Mouse (Mus musculus) bone marrow, adult 2 months (tissue): ENCODE results near the gene Wrnip1. TPM values are rescaled to one million over a fixed set of nuclear protein-coding genes. Genes with fewer than 3 reads are reported as not detected.

ENCODE experiments used
- H3K27ac ChIP-seq: fragments of 200-500 bp; 2 replicates; pipeline ENCODE4 v1.5.1; 2012; ENCODE audit warnings: low read depth, mild to moderate bottlenecking, control low read depth, inconsistent platforms, low read length; ENCODE audit not compliant: control insufficient read depth, poor library complexity, insufficient read depth
- H3K4me1 ChIP-seq: fragments of 200-500 bp; 2 replicates; pipeline ENCODE4 v1.6.1; 2011; ENCODE audit warnings: low read length; ENCODE audit not compliant: control insufficient read depth, insufficient read depth
- H3K4me3 ChIP-seq: fragments of 200-500 bp; replicated peaks from 2 replicates; pipeline ENCODE3; 2011; ENCODE audit warnings: mild to moderate bottlenecking, low read depth, low read length, control low read depth; ENCODE audit not compliant: control insufficient read depth
- CTCF ChIP-seq: fragments of 200-500 bp; IDR thresholded peaks from 2 replicates; pipeline ENCODE4 v1.5.1; 2011; ENCODE audit warnings: low read length, control low read depth; ENCODE audit not compliant: control insufficient read depth, insufficient read depth
- POLR2A ChIP-seq: fragments of 200-500 bp; IDR thresholded peaks from 2 replicates; pipeline ENCODE4 v1.6.1; 2011; ENCODE audit warnings: low read depth, mild to moderate bottlenecking, control low read depth, low read length, borderline replicate concordance; ENCODE audit not compliant: control insufficient read depth
- WGBS: fragments of 180-500 bp; shearing (Covaris S2); methylation state at CpG from one replicate; pipeline ENCODE4 v1.1.7; 2018; 5-methylcytosine and 5-hydroxymethylcytosine counted together
- polyA plus RNA-seq: library from polyadenylated mRNA; stranded (reverse); fragments of >200 nt; gene quantifications from 2 replicates; pipeline ENCODE4 v1.2.4, GENCODE M21; 2011; ENCODE audit warnings: low replicate concordance; ENCODE audit not compliant: missing spikeins, insufficient read depth, insufficient read length

Gene Wrnip1
- polyA plus RNA-seq, 1 experiment: 9.0 TPM

DNA sequence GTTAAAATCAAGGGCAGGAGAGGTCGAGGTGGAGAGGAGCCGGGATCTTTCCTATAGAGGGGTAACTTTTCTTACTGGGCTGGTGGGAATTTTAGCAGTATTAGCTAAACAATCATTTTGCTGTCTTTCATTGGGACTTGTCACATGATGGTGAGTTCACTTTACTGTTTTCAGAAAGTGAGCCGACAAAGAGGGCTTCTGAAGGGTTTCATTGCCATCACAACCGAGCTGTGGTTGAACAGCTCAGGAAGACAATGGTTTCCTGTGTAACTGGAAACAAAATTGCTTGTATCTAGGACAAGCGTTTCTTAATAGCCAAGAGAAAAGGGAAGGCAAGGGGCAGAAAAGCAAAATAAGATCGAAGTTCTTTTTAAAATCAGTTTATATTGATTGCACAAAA is 31.4 kb downstream of the Wrnip1 start:
- H3K4me1 ChIP-seq: peaks cover 6% of the 10 kb centered on the region
- peak overlapping the region; percentile 13; the same call in 1 of the 2 replicates for H3K27ac ChIP-seq
- no peak overlapping the region for H3K4me3 ChIP-seq
- WGBS: 7% methylated on average over 6 of the region's 6 CpGs
- TF ChIP-seq CTCF (no peak), POLR2A (no peak)

DNA sequence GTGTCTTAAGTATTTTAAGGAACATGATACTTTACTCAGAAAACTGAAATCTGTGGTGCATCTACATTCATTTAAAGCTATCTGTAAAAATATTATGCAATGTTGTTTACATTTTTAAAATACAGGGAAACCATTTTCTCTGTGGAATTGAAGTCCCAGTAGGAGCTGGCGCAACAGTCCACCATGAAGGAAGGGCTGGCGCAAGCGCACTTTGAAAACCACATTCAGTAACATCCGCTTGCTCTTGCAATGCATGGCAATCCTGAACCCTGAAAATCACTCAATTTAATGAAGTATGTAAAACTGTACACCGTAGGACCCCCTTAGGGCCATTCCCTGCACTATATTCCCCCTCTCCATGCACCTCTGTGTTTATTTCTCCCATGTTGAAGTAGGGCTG is 32.7 kb downstream of the Wrnip1 start:
- peak overlapping the region; percentile 64; the same call in 1 of the 2 replicates for H3K27ac ChIP-seq
- no peak overlapping the region for H3K4me3 ChIP-seq
- peaks cover 7% of the 10 kb centered on the region for H3K4me1 ChIP-seq
- 29% methylated on average over 5 of the region's 5 CpGs for WGBS
- no peak for TF ChIP-seq POLR2A
- no peak for TF ChIP-seq CTCF

- Histone ChIP-seq H3K27ac (no peak overlapping the region), H3K4me1 (peaks cover 6% of the 10 kb centered on the region), H3K4me3 (no peak overlapping the region)
- no peak for TF ChIP-seq POLR2A
- no peak for TF ChIP-seq CTCF
- WGBS: 0% methylated on average over 1 of the region's 1 CpGs
Observed at GRCm38 (mm10) chr13:32839314-32839713, 37.5 kb downstream of the Wrnip1 start.

- no peak overlapping the region for H3K4me3 ChIP-seq
- H3K4me1 ChIP-seq: peaks cover 6% of the 10 kb centered on the region
- TF ChIP-seq POLR2A (no peak), CTCF (no peak)
- WGBS: 70% methylated on average over 3 of the region's 3 CpGs
- H3K27ac ChIP-seq: no peak overlapping the region
Observed at GRCm38 (mm10) chr13:32841349-32841748, 39.5 kb downstream of the Wrnip1 start.

GRCm38 (mm10) chr13:32846221-32846620 is 44.4 kb downstream of the Wrnip1 start:
- Histone ChIP-seq H3K4me3 (no peak overlapping the region), H3K4me1 (peaks cover 6% of the 10 kb centered on the region), H3K27ac (no peak overlapping the region)
- TF ChIP-seq POLR2A (no peak), CTCF (no peak)

- peaks cover 4% of the 10 kb centered on the region for H3K4me1 ChIP-seq
- peak overlapping the region; percentile 82 for H3K27ac ChIP-seq
- TF ChIP-seq POLR2A (no peak), CTCF (no peak)
- 4% methylated on average over 4 of the region's 4 CpGs for WGBS
- peak overlapping the region; percentile 68 for H3K4me3 ChIP-seq
Observed at GRCm38 (mm10) chr13:32849092-32849491, 47.3 kb downstream of the Wrnip1 start.

DNA sequence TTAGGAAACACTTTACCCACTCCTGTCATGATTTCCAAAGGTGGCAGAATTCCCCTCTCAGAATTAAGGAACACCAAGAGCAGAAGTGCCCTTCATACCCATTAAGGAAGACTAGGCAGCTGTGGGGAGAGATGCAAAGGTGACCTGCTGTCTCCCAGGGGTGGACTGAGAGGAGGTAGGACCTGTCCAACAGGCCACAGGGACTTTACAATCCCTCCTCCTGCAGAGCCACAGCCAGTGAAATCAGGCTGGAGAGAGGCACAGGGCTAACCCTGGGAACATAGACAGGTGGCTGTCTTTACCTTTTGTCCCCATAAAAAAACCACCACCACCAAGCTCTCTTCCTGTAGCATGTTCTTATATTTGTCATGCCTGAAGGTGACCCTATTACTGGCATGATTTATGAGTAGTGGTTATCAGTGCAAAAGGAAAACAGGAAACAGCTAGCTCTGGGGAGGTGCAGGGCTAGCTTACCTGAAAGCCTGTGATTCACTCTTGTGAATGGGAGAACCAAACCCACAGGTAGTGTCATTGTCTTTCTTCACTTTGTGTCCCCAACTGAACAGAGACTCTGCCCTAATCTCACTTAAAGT is 47.8 kb downstream of the Wrnip1 start:
- TF ChIP-seq CTCF (no peak), POLR2A (no peak)
- peaks cover 4% of the 10 kb centered on the region for H3K4me1 ChIP-seq
- peak overlapping the region; percentile 82 for H3K27ac ChIP-seq
- peak overlapping the region; percentile 68 for H3K4me3 ChIP-seq

- 13% methylated on average over 1 of the region's 1 CpGs for WGBS
- Histone ChIP-seq H3K4me3 (peak overlapping the region; percentile 68), H3K4me1 (peaks cover 4% of the 10 kb centered on the region), H3K27ac (peak overlapping the region; percentile 71)
- TF ChIP-seq CTCF: no peak
- TF ChIP-seq POLR2A: no peak
Observed at GRCm38 (mm10) chr13:32850156-32850555, 48.3 kb downstream of the Wrnip1 start.
